Mouse (Mus musculus) kidney, postnatal 4 days (tissue): ENCODE results near the gene Pam16.

Source experiments
- DNase-seq, 2 experiments: peaks; one replicate each; pipeline ENCODE4 v3.0.0; 2021; ENCODE audit warnings: mixed read lengths in 2 of 2

The Pam16 gene

GRCm38 (mm10) chr16:4624481-4625110, at the start of gene Pam16:
Gene Pam16 (minus strand): TSS chr16:4624988.
- DNase-seq, result peak; percentile 94 to 96

- DNase-seq, result no peak
These were observed 49.3 kb upstream of the Pam16 start for GRCm38 (mm10) chr16:4674091-4674490.

GRCm38 (mm10) chr16:4670317-4670716, 45.5 kb upstream of the Pam16 start:
- no peak for DNase-seq

GRCm38 (mm10) chr16:4667190-4667808, 42.5 kb upstream of the Pam16 start:
- DNase-seq, result peak; percentile 93

- DNase-seq, result no peak
These were observed 40.9 kb upstream of the Pam16 start for GRCm38 (mm10) chr16:4665726-4666125.

GRCm38 (mm10) chr16:4663806-4664205, 39.0 kb upstream of the Pam16 start:
- DNase-seq, result no peak

GRCm38 (mm10) chr16:4661605-4662004, 36.8 kb upstream of the Pam16 start:
- no peak for DNase-seq

- no peak for DNase-seq
These were observed 34.5 kb upstream of the Pam16 start for GRCm38 (mm10) chr16:4659326-4659725.

- DNase-seq, result peak; percentile 72 to 83
These were observed 34.0 kb upstream of the Pam16 start for GRCm38 (mm10) chr16:4658781-4659245.

GRCm38 (mm10) chr16:4656571-4657081, 31.8 kb upstream of the Pam16 start:
- no peak for DNase-seq

GRCm38 (mm10) chr16:4655764-4656570, 31.2 kb upstream of the Pam16 start:
- DNase-seq, result peak; percentile 51 to 63

- peak; percentile 60 to 75 for DNase-seq
These were observed 30.5 kb upstream of the Pam16 start for GRCm38 (mm10) chr16:4655251-4655734.

GRCm38 (mm10) chr16:4654706-4655105, 29.9 kb upstream of the Pam16 start:
- peak; percentile 65 to 76 for DNase-seq

- DNase-seq, result no peak
These were observed 28.1 kb upstream of the Pam16 start for GRCm38 (mm10) chr16:4652707-4653416.

- DNase-seq, result no peak
These were observed 26.8 kb upstream of the Pam16 start for GRCm38 (mm10) chr16:4651624-4652023.

- DNase-seq, result no peak
These were observed 26.3 kb upstream of the Pam16 start for GRCm38 (mm10) chr16:4651081-4651480.

- DNase-seq, result no peak
These were observed 25.4 kb upstream of the Pam16 start for GRCm38 (mm10) chr16:4650161-4650560.

GRCm38 (mm10) chr16:4649692-4650091, 24.9 kb upstream of the Pam16 start:
- no peak for DNase-seq

- no peak for DNase-seq
These were observed 24.4 kb upstream of the Pam16 start for GRCm38 (mm10) chr16:4649211-4649610.

GRCm38 (mm10) chr16:4648416-4649023, 23.7 kb upstream of the Pam16 start:
- peak in 1 of 2 experiments; percentile 60 for DNase-seq

GRCm38 (mm10) chr16:4647651-4648141, 22.9 kb upstream of the Pam16 start:
- peak; percentile 63 to 75 for DNase-seq

GRCm38 (mm10) chr16:4646831-4647230, 22.0 kb upstream of the Pam16 start:
- DNase-seq, result no peak
